Mouse (Mus musculus) heart, embryonic 15.5 days (tissue): ENCODE measurements around the gene Nfia. TPM values are rescaled to one million over a fixed set of nuclear protein-coding genes. Genes with fewer than 3 reads are reported as not detected.

Source experiments
- ATAC-seq: fragments of 200-750 bp; cut with Nextera tagmentation; replicated peaks from 2 replicates; pipeline ENCODE4 v1.8.0; 2017; ENCODE audit warnings: low read depth, moderate TSS enrichment; ENCODE audit not compliant: insufficient number of reproducible peaks, insufficient read depth, low FRiP score
- H3K27ac ChIP-seq: fragments of 300-500 bp; sonication (generic); 2 replicates; pipeline ENCODE4 v1.5.1; 2015; ENCODE audit warnings: mild to moderate bottlenecking, inconsistent platforms
- H3K27me3 ChIP-seq: fragments of 300-500 bp; sonication (generic); 2 replicates; pipeline ENCODE4 v1.6.1; 2015; ENCODE audit warnings: inconsistent platforms
- H3K36me3 ChIP-seq: fragments of 300-500 bp; sonication (generic); 2 replicates; pipeline ENCODE4 v1.6.1; 2015; ENCODE audit warnings: mild to moderate bottlenecking, inconsistent platforms
- H3K4me1 ChIP-seq: fragments of 300-500 bp; sonication (generic); replicated peaks from 2 replicates; pipeline ENCODE4 v1.6.1; 2015; ENCODE audit warnings: inconsistent platforms
- H3K4me2 ChIP-seq: fragments of 300-500 bp; sonication (generic); 2 replicates; pipeline ENCODE4 v1.6.1; 2015; ENCODE audit warnings: inconsistent platforms, mild to moderate bottlenecking, moderate library complexity
- H3K4me3 ChIP-seq: fragments of 300-500 bp; sonication (generic); 2 replicates; pipeline ENCODE4 v1.5.1; 2015; ENCODE audit warnings: mild to moderate bottlenecking, inconsistent platforms
- H3K9ac ChIP-seq: fragments of 300-500 bp; sonication (generic); 2 replicates; pipeline ENCODE4 v1.6.1; 2015; ENCODE audit warnings: mild to moderate bottlenecking, inconsistent platforms
- H3K9me3 ChIP-seq: fragments of 300-500 bp; sonication (generic); replicated peaks from 2 replicates; pipeline ENCODE4 v1.6.1; 2016; ENCODE audit warnings: inconsistent platforms
- whole genome bisulfite sequencing: fragments of 180-500 bp; shearing (Covaris S2); methylation state at CpG from one replicate; pipeline ENCODE4 v1.1.7; 2015; ENCODE audit warnings: mixed read lengths; 5-methylcytosine and 5-hydroxymethylcytosine counted together
- polyA plus RNA-seq: library from polyadenylated mRNA; unstranded; fragments of >200 nt; fragmentation: Nextera tagmentation; extraction: Ambion mirVana; gene quantifications from 2 replicates; pipeline ENCODE4 v1.2.1, GENCODE M21; 2015

The Nfia gene
- polyA plus RNA-seq, 1 experiment from 2014 or later = 47.9 TPM

DNA sequence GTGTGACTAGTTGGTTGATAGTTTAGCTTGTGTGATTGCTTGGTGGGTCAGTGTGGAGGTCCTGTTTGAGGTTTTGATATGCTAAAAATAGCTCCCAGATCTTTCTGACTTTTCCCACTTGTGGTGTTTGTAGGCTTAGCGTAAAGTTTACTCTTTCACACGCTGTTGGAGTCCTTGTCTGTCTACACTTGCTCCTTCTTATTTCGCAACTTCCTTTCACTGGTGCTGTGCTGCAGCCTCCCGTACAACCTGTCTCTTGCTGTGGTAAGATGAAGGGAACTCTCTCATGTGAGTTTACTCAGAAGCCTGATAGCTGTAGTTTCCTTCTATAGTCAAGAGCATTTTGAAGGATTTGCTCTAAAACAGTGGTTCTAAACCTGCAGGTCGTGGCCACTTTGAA lies 69.2 kb downstream of the Nfia start:
- Histone ChIP-seq H3K9me3 (no peaks in the 10 kb centered on the region), H3K4me1 (peaks cover 78% of the 10 kb centered on the region), H3K4me2 (no peak overlapping the region), H3K27me3 (no peaks in the 10 kb centered on the region), H3K4me3 (no peak overlapping the region), H3K9ac (no peak overlapping the region), H3K36me3 (no peaks in the 10 kb centered on the region), H3K27ac (peak overlapping the region; percentile 23; the same call in 1 of the 2 replicates)
- WGBS = 34% methylated on average over 5 of the region's 5 CpGs
- no peak for ATAC-seq

DNA sequence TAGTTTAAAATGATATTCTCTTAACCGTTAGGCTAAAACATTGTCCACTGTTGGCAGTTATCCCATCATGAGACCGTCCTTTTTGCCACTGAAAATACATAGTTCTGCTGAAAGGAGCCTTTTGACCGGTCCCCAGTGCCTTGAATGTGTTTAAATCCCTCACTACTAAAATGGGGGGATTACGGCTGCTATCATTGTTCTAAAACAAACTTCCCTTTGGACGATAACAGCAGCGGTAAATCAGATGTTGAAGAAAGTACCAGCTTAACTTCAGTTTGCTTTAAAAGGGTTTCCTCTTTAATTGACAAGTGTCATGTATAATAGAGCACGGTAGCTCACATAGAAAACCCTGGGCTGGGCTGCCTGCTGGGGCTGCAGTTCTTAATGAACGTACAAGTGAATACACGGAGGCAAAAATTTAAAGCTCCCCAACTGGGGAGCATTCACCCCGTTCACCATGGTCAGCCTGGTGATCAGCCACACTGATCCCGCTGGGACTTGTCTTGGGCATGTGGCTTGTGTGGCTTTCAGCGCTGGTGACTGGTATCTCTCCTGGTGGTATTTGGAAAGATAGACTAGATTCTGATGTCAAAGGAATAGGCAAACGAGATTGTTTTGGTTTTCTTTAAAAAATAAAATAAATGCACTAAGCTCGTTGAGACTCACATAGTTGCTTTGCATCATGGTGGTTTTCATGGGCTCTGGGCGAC lies 71.6 kb downstream of the Nfia start:
- Histone ChIP-seq H3K9ac (no peak overlapping the region), H3K4me2 (0 out of 2 replicates have a peak overlapping the region, but pooled peaks have one; percentile 23), H3K27me3 (no peaks in the 10 kb centered on the region), H3K4me1 (peaks cover 73% of the 10 kb centered on the region), H3K9me3 (no peaks in the 10 kb centered on the region), H3K36me3 (no peaks in the 10 kb centered on the region), H3K27ac (peak overlapping the region; percentile 59), H3K4me3 (no peak overlapping the region)
- no peak for ATAC-seq
- 62% methylated on average over 15 of the region's 15 CpGs for WGBS

DNA sequence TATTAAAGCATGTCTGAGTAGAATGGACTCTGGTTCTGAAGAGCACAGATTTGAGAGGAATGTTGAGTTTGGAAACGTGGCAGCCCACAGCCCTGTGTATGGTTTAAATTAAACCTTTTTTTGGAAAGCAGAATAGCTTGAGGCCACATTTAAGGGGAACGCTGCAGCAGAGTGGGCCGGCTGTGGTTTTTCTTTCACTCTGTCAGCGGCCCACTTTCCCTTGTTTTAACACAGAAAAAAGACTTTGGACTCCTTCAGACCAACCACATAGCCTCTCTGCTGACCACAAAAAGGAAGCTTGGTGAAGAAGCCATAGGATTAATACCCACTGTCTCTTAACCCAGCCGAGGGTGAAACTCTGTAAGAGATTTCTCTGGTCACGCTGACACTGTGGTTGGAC lies 72.4 kb downstream of the Nfia start:
- 49% methylated on average over 6 of the region's 6 CpGs for WGBS
- peak overlapping the region; percentile 23; the same call in 1 of the 2 replicates for H3K4me2 ChIP-seq
- H3K27me3 ChIP-seq = no peaks in the 10 kb centered on the region
- H3K4me1 ChIP-seq = peaks cover 66% of the 10 kb centered on the region
- ATAC-seq = no peak
- H3K36me3 ChIP-seq = no peaks in the 10 kb centered on the region
- H3K4me3 ChIP-seq = no peak overlapping the region
- H3K9me3 ChIP-seq = no peaks in the 10 kb centered on the region
- H3K27ac ChIP-seq = peak overlapping the region; percentile 59
- H3K9ac ChIP-seq = no peak overlapping the region

- 25% methylated on average over 5 of the region's 5 CpGs for WGBS
- H3K27ac ChIP-seq = 0 out of 2 replicates have a peak overlapping the region, but pooled peaks have one; percentile 61
- no peak for ATAC-seq
These were observed 75.1 kb downstream of the Nfia start for GRCm38 (mm10) chr4:97847653-97848052.

GRCm38 (mm10) chr4:97850991-97851390 lies 78.5 kb downstream of the Nfia start:
- Histone ChIP-seq H3K27me3 (no peaks in the 10 kb centered on the region), H3K4me2 (no peak overlapping the region), H3K9me3 (no peaks in the 10 kb centered on the region), H3K36me3 (no peaks in the 10 kb centered on the region), H3K4me1 (peaks cover 37% of the 10 kb centered on the region), H3K4me3 (no peak overlapping the region), H3K27ac (no peak overlapping the region), H3K9ac (no peak overlapping the region)
- no peak for ATAC-seq
- WGBS = 80% methylated on average over 3 of the region's 3 CpGs

More at GRCm38 (mm10) chr4:97847653-97848052, 75.1 kb downstream of the Nfia start:
- H3K4me2 ChIP-seq = no peak overlapping the region
- no peak overlapping the region for H3K9ac ChIP-seq
- H3K4me1 ChIP-seq = peaks cover 44% of the 10 kb centered on the region
- H3K4me3 ChIP-seq = no peak overlapping the region
- no peaks in the 10 kb centered on the region for H3K27me3 ChIP-seq
- H3K36me3 ChIP-seq = no peaks in the 10 kb centered on the region
- H3K9me3 ChIP-seq = no peaks in the 10 kb centered on the region

DNA sequence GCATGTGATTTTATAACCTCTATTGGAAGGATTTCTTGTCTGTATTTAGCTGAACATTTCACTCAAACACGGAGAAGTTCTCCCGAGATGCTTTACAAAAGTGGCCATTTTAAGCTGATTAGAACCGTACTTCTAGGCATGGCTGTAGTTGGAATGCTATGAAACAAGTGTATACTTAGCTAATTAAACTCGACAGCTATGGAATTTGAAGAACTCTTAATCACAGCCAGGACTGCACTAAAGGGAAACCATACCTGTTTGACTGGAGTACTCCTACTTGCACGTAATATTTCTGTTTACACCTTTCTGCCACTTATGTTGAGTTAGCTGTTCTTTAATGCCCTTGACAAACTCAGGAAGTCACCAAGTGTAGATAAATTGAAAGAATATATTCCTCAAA lies 79.2 kb downstream of the Nfia start:
- Histone ChIP-seq H3K4me1 (peaks cover 32% of the 10 kb centered on the region), H3K27me3 (no peaks in the 10 kb centered on the region), H3K4me2 (no peak overlapping the region), H3K27ac (no peak overlapping the region), H3K9me3 (no peaks in the 10 kb centered on the region), H3K36me3 (no peaks in the 10 kb centered on the region), H3K9ac (no peak overlapping the region), H3K4me3 (no peak overlapping the region)
- no peak for ATAC-seq
- 59% methylated on average over 5 of the region's 5 CpGs for WGBS

- no peaks in the 10 kb centered on the region for H3K9me3 ChIP-seq
- no peak overlapping the region for H3K4me2 ChIP-seq
- H3K36me3 ChIP-seq = no peaks in the 10 kb centered on the region
- no peak overlapping the region for H3K27ac ChIP-seq
- 78% methylated on average over 2 of the region's 2 CpGs for WGBS
- H3K4me3 ChIP-seq = no peak overlapping the region
- no peak for ATAC-seq
- no peaks in the 10 kb centered on the region for H3K27me3 ChIP-seq
- H3K9ac ChIP-seq = no peak overlapping the region
- H3K4me1 ChIP-seq = peaks cover 27% of the 10 kb centered on the region
These were observed 80.1 kb downstream of the Nfia start for GRCm38 (mm10) chr4:97852626-97853025.

DNA sequence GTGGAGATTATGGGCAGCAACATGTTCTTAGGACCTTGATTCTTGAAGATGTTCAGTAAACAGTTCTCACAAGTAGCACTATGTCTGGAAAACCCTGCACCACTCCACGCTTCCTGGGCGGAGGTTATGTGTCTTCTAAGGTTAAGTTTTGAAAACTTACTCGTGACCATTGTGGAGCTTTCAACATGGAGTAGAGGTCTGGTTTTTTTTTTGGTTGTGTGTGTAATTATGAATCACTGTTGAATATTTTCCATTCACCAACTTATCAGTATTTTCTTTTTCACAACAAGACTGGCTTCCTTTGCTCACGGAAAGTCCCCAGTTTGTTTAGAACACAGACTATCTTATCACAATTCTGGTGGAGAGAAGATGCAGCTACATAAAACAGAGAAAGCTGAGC lies 82.2 kb downstream of the Nfia start:
- peaks cover 34% of the 10 kb centered on the region for H3K4me1 ChIP-seq
- WGBS = 48% methylated on average over 4 of the region's 4 CpGs
- no peak overlapping the region for H3K9ac ChIP-seq
- peak overlapping the region; percentile 39 for H3K27ac ChIP-seq
- no peaks in the 10 kb centered on the region for H3K36me3 ChIP-seq
- ATAC-seq = no peak
- no peaks in the 10 kb centered on the region for H3K9me3 ChIP-seq
- H3K4me2 ChIP-seq = no peak overlapping the region
- H3K4me3 ChIP-seq = no peak overlapping the region
- H3K27me3 ChIP-seq = no peaks in the 10 kb centered on the region

DNA sequence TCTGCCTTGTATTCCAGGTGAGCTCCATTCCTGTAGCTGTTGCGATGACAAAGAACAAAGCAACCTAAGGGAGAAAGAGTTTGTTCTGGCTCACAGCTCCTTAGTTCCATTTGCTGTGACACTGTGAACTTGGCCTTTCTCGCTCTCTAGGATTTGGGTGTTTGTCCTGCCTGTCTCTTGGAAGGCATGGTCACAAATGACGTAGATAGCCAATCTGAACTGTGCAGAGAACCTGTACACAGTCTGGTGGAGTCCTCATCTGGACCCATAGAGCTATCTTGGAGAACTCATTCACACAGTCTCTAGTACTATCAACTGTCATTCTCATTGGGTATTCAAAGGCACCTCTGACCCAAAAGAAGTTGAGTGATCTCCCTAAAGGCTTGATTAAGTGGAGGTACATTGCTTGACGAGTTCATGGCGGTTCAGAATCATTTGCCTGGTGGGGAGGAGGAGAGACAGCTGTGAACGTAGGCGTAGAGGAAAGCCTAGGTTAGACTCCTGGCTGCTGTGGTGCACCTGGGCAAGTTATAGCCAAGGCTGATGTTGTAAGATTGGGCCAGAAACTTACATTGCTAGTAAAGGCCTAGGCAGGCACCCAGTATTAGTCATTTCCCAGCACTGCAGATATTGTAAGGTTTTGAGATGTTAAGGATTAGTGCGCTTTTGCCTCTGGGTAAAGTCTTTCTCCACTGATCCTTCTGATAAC lies 83.3 kb downstream of the Nfia start:
- H3K4me1 ChIP-seq = peaks cover 36% of the 10 kb centered on the region
- no peaks in the 10 kb centered on the region for H3K27me3 ChIP-seq
- H3K36me3 ChIP-seq = no peaks in the 10 kb centered on the region
- no peaks in the 10 kb centered on the region for H3K9me3 ChIP-seq
- no peak overlapping the region for H3K4me3 ChIP-seq
- ATAC-seq = no peak
- WGBS = 90% methylated on average over 8 of the region's 8 CpGs
- no peak overlapping the region for H3K9ac ChIP-seq
- 0 out of 2 replicates have a peak overlapping the region, but pooled peaks have one; percentile 39 for H3K27ac ChIP-seq
- H3K4me2 ChIP-seq = no peak overlapping the region

DNA sequence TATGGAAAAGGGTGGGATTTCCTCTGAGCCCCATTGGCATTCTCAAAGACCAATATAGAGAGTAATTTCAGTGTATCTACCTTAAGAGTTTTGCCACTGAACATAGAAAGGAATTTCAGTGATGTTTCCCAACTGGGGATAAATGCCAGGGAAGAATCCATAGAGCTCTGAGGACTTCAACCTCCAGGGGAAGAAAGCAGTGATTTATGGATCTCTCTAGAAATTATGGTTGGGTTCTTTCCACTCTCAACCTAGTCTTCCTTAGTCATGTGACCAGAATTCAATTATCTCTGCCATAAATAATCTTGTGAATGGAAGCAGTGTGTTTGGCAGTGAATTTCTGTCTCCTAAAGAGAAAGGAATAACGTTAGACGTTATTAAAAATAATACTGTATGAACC lies 85.0 kb downstream of the Nfia start:
- Histone ChIP-seq H3K27me3 (no peaks in the 10 kb centered on the region), H3K9ac (no peak overlapping the region), H3K4me2 (no peak overlapping the region), H3K27ac (no peak overlapping the region), H3K36me3 (0 out of 2 replicates have a peak, but pooled peaks cover under 1% of the 10 kb centered on the region), H3K4me3 (no peak overlapping the region), H3K9me3 (no peaks in the 10 kb centered on the region), H3K4me1 (peaks cover 42% of the 10 kb centered on the region)
- ATAC-seq = no peak
- 79% methylated on average over 2 of the region's 2 CpGs for WGBS

DNA sequence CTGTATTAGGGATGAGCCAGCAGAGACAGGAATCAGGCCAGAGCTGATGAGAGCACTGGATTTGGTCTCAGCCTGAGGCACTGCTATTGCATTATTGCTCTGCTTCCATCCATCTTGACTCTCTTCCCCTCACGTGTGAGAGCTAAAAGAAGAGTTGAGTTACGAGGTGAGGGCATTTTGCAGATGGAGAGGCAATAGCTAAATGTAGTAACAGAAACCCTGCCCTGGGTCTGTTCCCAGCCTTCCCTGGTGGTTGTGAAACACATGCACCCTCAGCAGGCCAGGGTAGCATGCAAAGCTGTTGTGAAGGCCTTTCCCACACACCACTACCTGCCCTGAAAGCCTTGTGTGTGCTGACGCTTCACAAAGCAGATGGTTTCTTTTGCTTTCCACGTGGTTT lies 86.9 kb downstream of the Nfia start:
- Histone ChIP-seq H3K4me1 (peaks cover 45% of the 10 kb centered on the region), H3K36me3 (0 out of 2 replicates have a peak, but pooled peaks cover 5% of the 10 kb centered on the region), H3K9me3 (no peaks in the 10 kb centered on the region), H3K27ac (peak overlapping the region; percentile 25; the same call in 1 of the 2 replicates), H3K9ac (no peak overlapping the region), H3K4me3 (no peak overlapping the region), H3K27me3 (no peaks in the 10 kb centered on the region), H3K4me2 (no peak overlapping the region)
- WGBS = 59% methylated on average over 4 of the region's 4 CpGs
- ATAC-seq = no peak
